Mouse (Mus musculus) liver, embryonic 13.5 days (tissue): ENCODE measurements around the gene Ssb. TPM values are rescaled to one million over a fixed set of nuclear protein-coding genes. Genes with fewer than 3 reads are reported as not detected.
A peak's percentile ranks its signal among the peaks of the same experiment; 100 is the strongest.

Source experiments
- ATAC-seq: fragments of 200-750 bp; cut with Nextera tagmentation; 2 replicates; pipeline ENCODE4 v1.8.0; 2017; ENCODE audit warnings: low read depth, mild to moderate bottlenecking, moderate number of reproducible peaks, moderate library complexity
- DNase-seq: peaks from one replicate; pipeline ENCODE4 v3.0.0; 2022
- H3K27ac ChIP-seq: fragments of 300-500 bp; sonication (generic); 2 replicates; pipeline ENCODE4 v1.5.1; 2015; ENCODE audit warnings: moderate library complexity, mild to moderate bottlenecking, inconsistent platforms
- H3K27me3 ChIP-seq: fragments of 300-500 bp; sonication (generic); 2 replicates; pipeline ENCODE4 v1.6.1; 2015; ENCODE audit warnings: mild to moderate bottlenecking, inconsistent platforms
- H3K36me3 ChIP-seq: fragments of 300-500 bp; sonication (generic); 2 replicates; pipeline ENCODE4 v1.6.1; 2015; ENCODE audit warnings: mild to moderate bottlenecking, inconsistent platforms
- H3K4me1 ChIP-seq: fragments of 300-500 bp; sonication (generic); replicated peaks from 2 replicates; pipeline ENCODE4 v1.6.1; 2015; ENCODE audit warnings: inconsistent platforms
- H3K4me2 ChIP-seq: fragments of 300-500 bp; sonication (generic); 2 replicates; pipeline ENCODE4 v1.6.1; 2015; ENCODE audit warnings: inconsistent platforms, mild to moderate bottlenecking, moderate library complexity
- H3K4me3 ChIP-seq: fragments of 300-500 bp; sonication (generic); replicated peaks from 2 replicates; pipeline ENCODE4 v1.5.1; 2015; ENCODE audit warnings: mild to moderate bottlenecking, inconsistent platforms
- H3K9ac ChIP-seq: fragments of 300-500 bp; sonication (generic); 2 replicates; pipeline ENCODE4 v1.6.1; 2015; ENCODE audit warnings: mild to moderate bottlenecking, inconsistent platforms
- H3K9me3 ChIP-seq: fragments of 300-500 bp; sonication (generic); replicated peaks from 2 replicates; pipeline ENCODE4 v1.6.1; 2016; ENCODE audit warnings: inconsistent platforms
- WGBS: fragments of 180-500 bp; shearing (Covaris S2); methylation state at CpG from one replicate; pipeline ENCODE4 v1.1.7; 2015; ENCODE audit not compliant: insufficient replicate concordance; 5-methylcytosine and 5-hydroxymethylcytosine counted together
- polyA plus RNA-seq: library from polyadenylated mRNA; unstranded; fragments of >200 nt; fragmentation: Nextera tagmentation; extraction: Ambion mirVana; gene quantifications from 2 replicates; pipeline ENCODE4 v1.2.1, GENCODE M21; 2015

Ssb gene
- polyA plus RNA-seq, 1 experiment from 2014 or later = 204 TPM

DNA sequence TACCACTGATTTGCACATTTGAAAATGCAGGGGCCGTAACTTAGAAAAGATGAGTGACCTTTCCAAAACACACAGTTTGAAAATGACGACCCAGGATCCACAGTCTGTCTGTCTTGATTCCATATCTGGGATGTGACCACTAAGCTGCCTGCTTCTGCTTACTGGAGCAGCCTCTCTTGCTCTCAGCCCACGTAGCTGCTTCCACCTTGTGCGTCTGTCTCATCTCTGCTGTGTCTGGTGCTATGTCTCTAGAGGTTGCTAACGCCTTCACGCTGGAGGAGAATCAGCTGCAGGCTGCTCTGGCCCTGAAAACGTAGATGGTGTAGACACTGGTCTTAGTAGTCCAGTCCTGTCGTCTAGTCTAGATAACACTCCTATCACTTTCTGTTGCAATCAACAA lies 31.2 kb upstream of the Ssb start:
- H3K27ac ChIP-seq = peak overlapping the region; percentile 8; the same call in 1 of the 2 replicates
- WGBS = 70% methylated on average over 8 of the region's 8 CpGs
- DNase-seq (no peak), ATAC-seq (no peak)
- H3K27me3 ChIP-seq = no peaks in the 10 kb centered on the region
- H3K4me2 ChIP-seq = no peak overlapping the region
- H3K4me3 ChIP-seq = no peak overlapping the region
- H3K9me3 ChIP-seq = no peaks in the 10 kb centered on the region
- peaks cover 69% of the 10 kb centered on the region for H3K36me3 ChIP-seq
- no peak overlapping the region for H3K9ac ChIP-seq
- H3K4me1 ChIP-seq = peaks cover 40% of the 10 kb centered on the region

DNA sequence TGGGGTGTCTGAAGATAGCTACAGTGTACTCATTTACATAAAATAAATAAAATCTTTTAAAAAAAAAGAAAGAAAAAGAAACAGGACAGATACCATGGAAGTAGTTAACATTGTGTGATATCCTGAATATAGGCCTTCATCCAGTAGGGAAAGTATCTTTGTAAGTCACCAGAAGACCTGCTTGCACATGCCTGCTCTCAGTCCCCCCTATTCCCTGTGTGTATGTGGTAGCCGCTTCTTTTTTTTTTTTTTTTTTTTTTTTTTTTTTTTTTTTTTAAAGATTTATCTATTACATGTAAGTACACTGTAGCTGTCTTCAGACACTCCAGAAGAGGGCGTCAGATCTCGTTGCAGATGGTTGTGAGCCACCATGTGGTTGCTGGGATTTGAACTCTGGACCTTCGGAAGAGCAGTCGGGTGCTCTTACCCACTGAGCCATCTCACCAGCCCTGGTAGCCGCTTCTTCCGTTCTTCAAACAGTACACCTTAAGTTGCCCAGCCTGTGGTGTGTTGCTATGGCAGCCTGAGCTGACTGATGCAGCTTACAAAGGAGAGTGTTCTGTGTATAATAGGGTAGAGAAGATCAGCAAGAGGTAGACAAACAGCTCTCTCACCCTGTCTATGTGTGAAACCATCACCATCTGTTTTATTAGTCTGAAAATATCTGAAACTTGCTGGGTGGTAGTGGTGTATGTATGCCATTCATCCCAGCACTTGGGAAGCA lies 24.0 kb upstream of the Ssb start:
- no peak overlapping the region for H3K4me2 ChIP-seq
- no peaks in the 10 kb centered on the region for H3K9me3 ChIP-seq
- H3K4me3 ChIP-seq = no peak overlapping the region
- H3K27me3 ChIP-seq = no peaks in the 10 kb centered on the region
- ATAC-seq (0 out of 2 replicates have a peak, but pooled peaks have one; percentile 36), DNase-seq (no peak)
- H3K27ac ChIP-seq = no peak overlapping the region
- H3K36me3 ChIP-seq = peaks cover 42% of the 10 kb centered on the region
- 72% methylated on average over 7 of the region's 7 CpGs for WGBS
- H3K4me1 ChIP-seq = no peaks in the 10 kb centered on the region
- H3K9ac ChIP-seq = no peak overlapping the region

DNA sequence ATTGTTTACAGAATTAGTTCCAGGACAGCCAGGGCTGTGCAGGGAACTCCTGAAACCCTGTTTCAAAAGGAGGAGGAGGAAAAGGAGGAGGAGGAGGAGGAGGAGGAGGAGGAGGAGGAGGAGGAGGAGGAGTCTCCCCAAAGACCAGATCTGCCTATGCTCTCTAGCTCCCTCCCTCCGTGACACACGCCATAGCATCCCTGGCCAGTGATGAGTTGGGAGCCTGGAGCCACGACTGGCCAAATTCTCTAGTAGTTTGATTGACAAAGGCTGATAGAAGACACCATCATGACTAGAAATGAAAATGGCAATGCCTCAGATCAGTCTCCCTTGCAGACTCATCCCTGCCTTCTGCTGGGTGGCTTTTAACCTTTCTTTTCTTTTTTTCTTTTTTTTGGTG lies 23.4 kb upstream of the Ssb start:
- no peaks in the 10 kb centered on the region for H3K4me1 ChIP-seq
- no peak overlapping the region for H3K4me3 ChIP-seq
- peak; percentile 63; the same call in 1 of the 2 replicates for ATAC-seq
- no peaks in the 10 kb centered on the region for H3K27me3 ChIP-seq
- DNase-seq = no peak
- WGBS = 49% methylated on average over 3 of the region's 3 CpGs
- H3K27ac ChIP-seq = no peak overlapping the region
- no peaks in the 10 kb centered on the region for H3K9me3 ChIP-seq
- no peak overlapping the region for H3K4me2 ChIP-seq
- no peak overlapping the region for H3K9ac ChIP-seq
- H3K36me3 ChIP-seq = peaks cover 36% of the 10 kb centered on the region

DNA sequence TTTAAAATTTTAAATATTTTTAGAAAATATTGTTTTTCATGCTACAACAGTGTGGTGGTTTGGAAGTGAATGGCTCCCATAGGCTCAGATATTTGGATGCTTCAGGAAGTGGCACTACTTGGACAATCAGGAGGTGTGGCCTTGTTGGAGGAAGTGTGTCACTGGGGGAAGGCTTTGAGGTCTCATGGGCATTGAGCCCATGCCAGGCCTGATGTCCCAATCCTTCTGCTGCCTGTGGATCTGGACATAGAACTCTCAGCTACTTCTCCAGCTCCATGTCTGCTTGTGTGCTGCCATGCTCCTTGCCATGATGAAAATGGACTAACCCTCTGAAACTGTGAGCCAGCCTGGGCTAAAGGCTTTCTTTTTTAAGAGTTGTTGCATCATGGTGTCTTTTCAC lies 22.7 kb upstream of the Ssb start:
- no peak overlapping the region for H3K9ac ChIP-seq
- ATAC-seq (no peak), DNase-seq (no peak)
- no peaks in the 10 kb centered on the region for H3K27me3 ChIP-seq
- no peak overlapping the region for H3K4me3 ChIP-seq
- H3K9me3 ChIP-seq = no peaks in the 10 kb centered on the region
- H3K4me2 ChIP-seq = no peak overlapping the region
- H3K27ac ChIP-seq = no peak overlapping the region
- H3K4me1 ChIP-seq = no peaks in the 10 kb centered on the region
- peaks cover 29% of the 10 kb centered on the region for H3K36me3 ChIP-seq

DNA sequence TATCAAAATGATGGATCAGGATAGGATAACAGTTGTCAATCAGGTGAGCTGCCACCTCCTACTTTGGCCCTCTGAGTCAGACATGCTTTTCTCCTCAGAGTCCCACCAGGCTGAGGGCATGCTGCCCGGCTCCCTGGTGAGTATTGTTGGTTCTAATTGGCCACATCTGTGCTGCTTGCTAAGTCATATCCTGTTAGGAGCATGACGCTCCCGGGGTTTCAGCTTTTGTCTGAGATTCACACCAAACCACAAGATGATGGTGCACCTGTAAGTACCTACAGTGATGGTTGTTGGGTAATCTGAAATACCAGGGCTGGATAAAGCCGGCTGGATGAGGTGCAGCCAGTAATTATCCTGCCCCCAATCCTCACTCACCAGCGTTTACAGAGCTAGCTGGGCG lies 21.1 kb upstream of the Ssb start:
- Histone ChIP-seq H3K36me3 (peaks cover 17% of the 10 kb centered on the region), H3K27me3 (no peaks in the 10 kb centered on the region), H3K9me3 (no peaks in the 10 kb centered on the region), H3K9ac (no peak overlapping the region), H3K4me1 (no peaks in the 10 kb centered on the region), H3K27ac (no peak overlapping the region), H3K4me3 (no peak overlapping the region), H3K4me2 (no peak overlapping the region)
- ATAC-seq (no peak), DNase-seq (no peak)
- WGBS = 48% methylated on average over 6 of the region's 6 CpGs

DNA sequence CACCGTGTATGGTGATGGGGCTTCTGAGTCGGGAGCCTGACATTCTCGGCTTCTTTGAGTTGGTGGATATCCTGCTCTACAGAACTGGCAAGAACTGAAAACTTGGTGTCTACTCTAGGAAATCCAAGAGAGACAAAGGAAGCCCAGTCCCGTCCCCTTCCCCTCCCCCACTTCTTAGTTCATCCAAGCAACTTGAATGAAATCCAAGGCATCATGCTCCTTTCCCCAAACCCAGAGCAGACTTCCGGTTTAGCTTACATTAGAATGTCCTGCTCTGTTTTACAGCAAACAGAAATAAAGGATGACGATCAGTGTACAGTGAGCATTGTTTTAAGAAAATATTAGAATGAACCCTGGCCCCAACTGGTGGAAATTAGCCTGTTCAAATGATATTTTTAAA lies 12.1 kb upstream of the Ssb start:
- no peak overlapping the region for H3K4me2 ChIP-seq
- no peak for DNase-seq
- ATAC-seq = no peak
- H3K9me3 ChIP-seq = no peaks in the 10 kb centered on the region
- H3K4me3 ChIP-seq = no peak overlapping the region
- 67% methylated on average over 6 of the region's 6 CpGs for WGBS
- H3K4me1 ChIP-seq = peaks cover 10% of the 10 kb centered on the region
- no peaks in the 10 kb centered on the region for H3K36me3 ChIP-seq
- H3K9ac ChIP-seq = no peak overlapping the region
- no peaks in the 10 kb centered on the region for H3K27me3 ChIP-seq
- no peak overlapping the region for H3K27ac ChIP-seq

DNA sequence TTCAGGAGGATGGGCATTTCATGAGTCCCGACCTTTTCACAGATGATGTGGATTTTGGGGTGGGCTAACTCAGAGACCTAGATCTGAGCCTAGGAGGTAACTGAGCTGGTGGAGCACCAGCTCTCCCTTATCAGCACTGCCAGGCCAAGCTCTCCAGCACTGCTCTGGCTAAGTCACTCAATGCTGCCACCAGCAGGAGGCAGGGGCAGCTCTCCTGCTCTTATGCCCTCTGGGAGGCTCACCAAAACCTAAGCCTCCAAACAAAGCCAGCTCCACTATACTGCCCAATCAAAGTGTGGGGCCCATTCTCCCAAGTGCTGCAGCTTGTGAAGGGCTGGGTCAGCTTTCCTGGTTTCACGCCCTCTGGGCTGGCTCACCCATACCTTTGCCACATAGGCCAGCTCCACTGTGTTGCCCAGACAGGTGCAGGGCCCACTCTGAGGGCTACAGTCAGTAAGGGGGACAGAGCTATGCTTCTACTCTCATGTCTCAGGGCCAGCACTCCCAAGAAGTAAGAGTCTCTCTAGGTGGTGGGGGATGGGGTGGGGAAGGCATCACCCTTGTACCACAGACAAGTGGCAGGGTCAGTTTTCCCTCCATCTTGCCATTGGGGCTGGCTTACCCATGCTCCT lies 9.8 kb upstream of the Ssb start:
- Histone ChIP-seq H3K27ac (no peak overlapping the region), H3K27me3 (no peaks in the 10 kb centered on the region), H3K36me3 (no peaks in the 10 kb centered on the region), H3K9me3 (no peaks in the 10 kb centered on the region), H3K4me2 (no peak overlapping the region), H3K9ac (no peak overlapping the region), H3K4me1 (peaks cover 28% of the 10 kb centered on the region), H3K4me3 (no peak overlapping the region)
- ATAC-seq = peak; percentile 86
- WGBS = 44% methylated on average over 2 of the region's 2 CpGs
- DNase-seq = peak; percentile 47

DNA sequence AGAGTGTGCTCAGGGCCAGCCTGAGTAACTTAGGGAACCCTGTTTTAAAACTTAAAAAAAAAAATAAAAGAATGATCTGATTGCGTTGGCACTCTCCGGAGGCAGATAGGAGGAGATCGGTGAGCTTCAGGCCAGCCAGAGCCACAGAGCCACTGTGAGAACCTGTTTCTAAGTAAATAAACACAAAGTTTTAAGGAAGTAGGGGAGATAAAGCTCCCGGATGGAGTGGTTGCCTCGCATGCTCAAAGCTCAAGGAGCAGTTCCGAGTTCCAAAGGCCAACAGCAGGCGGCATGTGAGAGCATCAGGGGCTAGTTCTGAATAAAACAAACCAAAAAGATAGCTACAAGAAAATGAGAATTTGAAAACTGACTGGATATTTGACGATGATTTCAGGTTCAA lies 5.0 kb upstream of the Ssb start:
- H3K36me3 ChIP-seq = no peaks in the 10 kb centered on the region
- no peak overlapping the region for H3K4me2 ChIP-seq
- H3K27ac ChIP-seq = no peak overlapping the region
- ATAC-seq (no peak), DNase-seq (no peak)
- 18% methylated on average over 8 of the region's 8 CpGs for WGBS
- H3K4me3 ChIP-seq = no peak overlapping the region
- H3K4me1 ChIP-seq = peaks cover 32% of the 10 kb centered on the region
- H3K27me3 ChIP-seq = no peaks in the 10 kb centered on the region
- H3K9ac ChIP-seq = no peak overlapping the region
- no peaks in the 10 kb centered on the region for H3K9me3 ChIP-seq

DNA sequence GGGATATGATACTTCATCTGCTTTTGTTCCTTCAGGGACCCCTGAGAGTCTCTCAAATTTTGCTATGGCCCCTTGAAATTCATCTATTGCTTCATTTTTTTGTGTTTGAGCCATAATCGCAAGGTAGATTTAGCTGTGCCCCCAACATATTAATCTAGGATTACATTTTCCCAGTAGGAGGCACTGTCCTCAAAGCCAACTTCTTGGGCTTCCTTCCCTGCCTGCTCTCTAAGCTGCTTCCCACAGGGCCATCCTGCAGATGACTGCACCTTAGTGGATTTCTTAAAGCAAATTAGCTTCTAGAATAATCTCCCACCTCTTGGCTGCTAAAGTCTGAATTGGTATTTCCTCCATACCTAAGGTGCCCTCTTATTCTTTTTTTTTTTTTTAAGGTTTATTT lies 3.5 kb upstream of the Ssb start:
- H3K36me3 ChIP-seq = no peaks in the 10 kb centered on the region
- H3K4me1 ChIP-seq = peaks cover 34% of the 10 kb centered on the region
- 79% methylated on average over 1 of the region's 1 CpGs for WGBS
- DNase-seq (no peak), ATAC-seq (no peak)
- no peak overlapping the region for H3K4me3 ChIP-seq
- no peaks in the 10 kb centered on the region for H3K27me3 ChIP-seq
- H3K27ac ChIP-seq = no peak overlapping the region
- H3K9ac ChIP-seq = no peak overlapping the region
- H3K9me3 ChIP-seq = no peaks in the 10 kb centered on the region
- H3K4me2 ChIP-seq = no peak overlapping the region

DNA sequence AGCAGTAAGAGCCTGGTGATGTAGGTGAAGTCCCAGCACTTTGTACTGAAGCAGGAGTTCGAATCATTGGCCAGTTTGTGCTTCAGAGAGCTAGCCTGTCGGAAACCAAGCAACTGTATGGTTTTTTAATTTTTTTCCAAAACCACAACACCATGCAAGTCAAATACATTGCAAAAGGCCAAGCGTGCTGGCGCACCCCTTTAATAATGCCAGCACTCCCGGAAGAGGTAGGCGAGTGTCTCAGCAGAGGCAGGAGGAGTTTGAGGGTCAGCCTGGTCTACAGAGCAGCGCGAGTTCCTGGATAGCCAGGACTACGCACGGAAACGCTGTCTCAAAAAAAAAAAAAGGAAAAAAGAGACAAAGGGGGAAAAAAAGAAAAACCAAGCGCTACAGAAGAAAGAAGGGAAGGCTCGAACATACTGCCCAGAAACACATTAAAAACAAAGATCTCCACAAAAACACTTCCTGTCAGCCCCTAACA lies 350 bp upstream of the Ssb start:
- H3K9ac ChIP-seq = peak overlapping the region; percentile 100
- H3K4me1 ChIP-seq = peaks cover 34% of the 10 kb centered on the region
- H3K9me3 ChIP-seq = no peaks in the 10 kb centered on the region
- H3K36me3 ChIP-seq = peaks cover 16% of the 10 kb centered on the region
- H3K27me3 ChIP-seq = no peaks in the 10 kb centered on the region
- H3K27ac ChIP-seq = peak overlapping the region; percentile 91
- WGBS = 3% methylated on average over 13 of the region's 13 CpGs
- H3K4me2 ChIP-seq = peak overlapping the region; percentile 84
- DNase-seq = peak; percentile 44
- ATAC-seq = peak; percentile 81
- peak overlapping the region; percentile 100 for H3K4me3 ChIP-seq

DNA sequence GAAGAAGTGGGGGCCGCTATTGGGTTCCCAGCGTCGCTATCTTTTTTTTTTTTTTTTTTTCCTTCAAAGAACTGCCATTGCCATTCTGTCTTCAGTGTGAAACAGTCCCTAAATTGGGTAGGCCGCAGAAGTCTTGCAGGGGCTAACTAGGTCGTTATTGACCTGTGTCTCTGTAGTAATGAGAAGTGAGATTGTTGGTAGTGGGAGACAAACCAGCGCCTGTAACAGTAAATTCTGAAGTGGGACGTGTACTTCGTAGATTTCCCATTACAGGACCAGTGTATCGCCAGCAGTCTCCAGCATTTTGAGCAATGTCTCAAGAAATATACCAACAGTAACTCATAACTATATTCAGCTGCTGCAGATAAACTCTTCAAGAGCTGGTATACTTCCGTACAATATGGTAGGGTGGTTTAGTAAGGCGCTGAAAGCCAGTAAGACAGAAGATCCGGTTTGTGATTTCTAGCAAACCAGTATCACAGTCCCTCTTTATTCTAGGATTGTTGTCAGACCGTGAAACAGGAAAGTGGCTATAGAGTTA lies 825 bp downstream of the Ssb start:
- Histone ChIP-seq H3K9me3 (no peaks in the 10 kb centered on the region), H3K36me3 (peaks cover 25% of the 10 kb centered on the region), H3K4me1 (peaks cover 28% of the 10 kb centered on the region), H3K4me2 (peak overlapping the region; percentile 84), H3K27me3 (no peaks in the 10 kb centered on the region), H3K27ac (peak overlapping the region; percentile 91), H3K4me3 (peak overlapping the region; percentile 100), H3K9ac (peak overlapping the region; percentile 100)
- under 1% methylated on average over 13 of the region's 13 CpGs for WGBS
- no peak for ATAC-seq
- no peak for DNase-seq
